Mouse (Mus musculus) kidney, adult 2 months (tissue): ENCODE measurements around the gene Kras. TPM values are rescaled to one million over a fixed set of nuclear protein-coding genes. Genes with fewer than 3 reads are reported as not detected.

Experiments used
- DNase-seq: peaks from one replicate; pipeline ENCODE4 v3.0.0; 2021
- H3K27ac ChIP-seq: fragments of 200-500 bp; 2 replicates; pipeline ENCODE4 v1.5.1; 2012; ENCODE audit warnings: low read depth, low read length, control low read depth, inconsistent platforms; ENCODE audit not compliant: insufficient read depth
- H3K27me3 ChIP-seq: fragments of 200-500 bp; replicated peaks from 2 replicates; pipeline ENCODE4 v1.6.1; 2012; ENCODE audit warnings: mild to moderate bottlenecking, moderate library complexity, low read length, inconsistent platforms; ENCODE audit not compliant: control insufficient read depth, insufficient read depth
- H3K36me3 ChIP-seq: fragments of 200-500 bp; 2 replicates; pipeline ENCODE4 v1.6.1; 2012; ENCODE audit warnings: mild to moderate bottlenecking, moderate library complexity, low read length, inconsistent platforms; ENCODE audit not compliant: control insufficient read depth, insufficient read depth
- H3K4me1 ChIP-seq: fragments of 200-500 bp; 2 replicates; pipeline ENCODE4 v1.6.1; 2011; ENCODE audit warnings: low read length; ENCODE audit not compliant: control insufficient read depth, insufficient read depth
- H3K4me3 ChIP-seq: fragments of 200-500 bp; 2 replicates; pipeline ENCODE4 v1.5.1; 2011; ENCODE audit warnings: mild to moderate bottlenecking, low read depth, low read length, control low read depth; ENCODE audit not compliant: insufficient read depth
- CTCF ChIP-seq: fragments of 200-500 bp; conservative IDR thresholded peaks from 2 replicates; pipeline ENCODE4 v1.5.1; 2011; ENCODE audit warnings: low read depth, mild to moderate bottlenecking, control low read depth, low read length, moderate library complexity, mixed read lengths; ENCODE audit not compliant: insufficient read depth, insufficient read length
- POLR2A ChIP-seq: fragments of 200-500 bp; IDR thresholded peaks from one replicate; pipeline ENCODE4 v1.6.1; 2011; ENCODE audit warnings: low read depth, low read length, control low read depth
- WGBS: fragments of 180-500 bp; shearing (Covaris S2); methylation state at CpG from one replicate; pipeline ENCODE4 v1.1.7; 2018; 5-methylcytosine and 5-hydroxymethylcytosine counted together
- polyA plus RNA-seq: library from polyadenylated mRNA; depleted of rRNA; stranded (reverse); fragments of >200 nt; gene quantifications from 2 replicates; pipeline ENCODE4 v1.2.3, GENCODE M21; 2012

Gene Kras
- polyA plus RNA-seq, 1 experiment = 14.3 TPM

GRCm38 (mm10) chr6:145205142-145205541, 44.9 kb downstream of the Kras start:
- Histone ChIP-seq H3K27ac (no peak overlapping the region), H3K27me3 (no peaks in the 10 kb centered on the region), H3K4me3 (no peak overlapping the region), H3K36me3 (no peaks in the 10 kb centered on the region), H3K4me1 (no peaks in the 10 kb centered on the region)
- no peak for TF ChIP-seq POLR2A
- no peak for TF ChIP-seq CTCF
- 77% methylated on average over 10 of the region's 10 CpGs for WGBS
- no peak for DNase-seq

GRCm38 (mm10) chr6:145204440-145204839, 45.6 kb downstream of the Kras start:
- H3K27me3 ChIP-seq = no peaks in the 10 kb centered on the region
- no peak overlapping the region for H3K27ac ChIP-seq
- H3K4me1 ChIP-seq = no peaks in the 10 kb centered on the region
- 88% methylated on average over 6 of the region's 6 CpGs for WGBS
- no peak overlapping the region for H3K4me3 ChIP-seq
- H3K36me3 ChIP-seq = no peaks in the 10 kb centered on the region
- TF ChIP-seq CTCF (no peak), POLR2A (no peak)
- no peak for DNase-seq

GRCm38 (mm10) chr6:145202432-145203125, 47.5 kb downstream of the Kras start:
- DNase-seq = no peak
- 80% methylated on average over 13 of the region's 13 CpGs for WGBS
- H3K4me1 ChIP-seq = no peaks in the 10 kb centered on the region
- no peak overlapping the region for H3K4me3 ChIP-seq
- H3K27ac ChIP-seq = no peak overlapping the region
- TF ChIP-seq CTCF = no peak
- no peak for TF ChIP-seq POLR2A
- no peaks in the 10 kb centered on the region for H3K36me3 ChIP-seq
- H3K27me3 ChIP-seq = no peaks in the 10 kb centered on the region

GRCm38 (mm10) chr6:145197949-145198686, 51.9 kb downstream of the Kras start:
- no peak for DNase-seq
- Histone ChIP-seq H3K27me3 (no peaks in the 10 kb centered on the region), H3K27ac (no peak overlapping the region), H3K4me3 (no peak overlapping the region), H3K36me3 (no peaks in the 10 kb centered on the region), H3K4me1 (no peaks in the 10 kb centered on the region)
- WGBS = 92% methylated on average over 8 of the region's 8 CpGs
- TF ChIP-seq POLR2A (no peak), CTCF (no peak)

GRCm38 (mm10) chr6:145193446-145193845, 56.6 kb downstream of the Kras start:
- 79% methylated on average over 11 of the region's 11 CpGs for WGBS

GRCm38 (mm10) chr6:145193038-145193437, 57.0 kb downstream of the Kras start:
- 84% methylated on average over 3 of the region's 3 CpGs for WGBS
- no peak overlapping the region for H3K27ac ChIP-seq
- H3K4me1 ChIP-seq = no peaks in the 10 kb centered on the region
- H3K27me3 ChIP-seq = no peaks in the 10 kb centered on the region
- H3K4me3 ChIP-seq = no peak overlapping the region
- DNase-seq = no peak
- TF ChIP-seq POLR2A (no peak), CTCF (no peak)
- H3K36me3 ChIP-seq = no peaks in the 10 kb centered on the region

More at GRCm38 (mm10) chr6:145193446-145193845, 56.6 kb downstream of the Kras start:
- DNase-seq = no peak
- no peaks in the 10 kb centered on the region for H3K4me1 ChIP-seq
- H3K27ac ChIP-seq = no peak overlapping the region
- TF ChIP-seq POLR2A = no peak
- H3K27me3 ChIP-seq = no peaks in the 10 kb centered on the region
- H3K4me3 ChIP-seq = no peak overlapping the region
- no peaks in the 10 kb centered on the region for H3K36me3 ChIP-seq
